Mouse (Mus musculus) olfactory bulb, adult 2 months (tissue): ENCODE data around the gene Tmem258. TPM values are rescaled to one million over a fixed set of nuclear protein-coding genes. Genes with fewer than 3 reads are reported as not detected.

Source experiments
- H3K27ac ChIP-seq: fragments of 200-500 bp; 2 replicates; pipeline ENCODE4 v1.5.1; 2012; ENCODE audit warnings: low read depth, low read length; ENCODE audit not compliant: insufficient read depth
- H3K4me1 ChIP-seq: fragments of 200-500 bp; 2 replicates; pipeline ENCODE4 v1.6.1; 2012; ENCODE audit warnings: low read length; ENCODE audit not compliant: control insufficient read depth, insufficient read depth
- H3K4me3 ChIP-seq: fragments of 200-500 bp; 2 replicates; pipeline ENCODE4 v1.5.1; 2012; ENCODE audit warnings: mild to moderate bottlenecking, low read depth, low read length, moderate library complexity; ENCODE audit not compliant: insufficient read depth
- CTCF ChIP-seq: fragments of 200-500 bp; IDR thresholded peaks from 2 replicates; pipeline ENCODE4 v1.5.1; 2012; ENCODE audit warnings: low read depth, mild to moderate bottlenecking, low read length, moderate library complexity; ENCODE audit not compliant: insufficient read depth
- POLR2A ChIP-seq: fragments of 200-500 bp; IDR thresholded peaks from 2 replicates; pipeline ENCODE4 v1.6.1; 2012; ENCODE audit warnings: mild to moderate bottlenecking, low read depth, low read length, moderate library complexity; ENCODE audit not compliant: insufficient read depth
- WGBS: fragments of 180-500 bp; shearing (Covaris S2); methylation state at CpG from one replicate; pipeline ENCODE4 v1.1.7; 2018; 5-methylcytosine and 5-hydroxymethylcytosine counted together
- polyA plus RNA-seq: library from polyadenylated mRNA; stranded (reverse); fragments of >200 nt; gene quantifications from 2 replicates; pipeline ENCODE4 v1.2.4, GENCODE M21; 2012; ENCODE audit warnings: low replicate concordance; ENCODE audit not compliant: missing spikeins, insufficient read depth, insufficient read length

The Tmem258 gene
- polyA plus RNA-seq, 1 experiment, result not detected

GRCm38 (mm10) chr19:10190796-10191195 is 13.0 kb upstream of the Tmem258 start:
- H3K27ac ChIP-seq, result no peak overlapping the region
- WGBS, result 24% methylated on average over 2 of the region's 2 CpGs

DNA sequence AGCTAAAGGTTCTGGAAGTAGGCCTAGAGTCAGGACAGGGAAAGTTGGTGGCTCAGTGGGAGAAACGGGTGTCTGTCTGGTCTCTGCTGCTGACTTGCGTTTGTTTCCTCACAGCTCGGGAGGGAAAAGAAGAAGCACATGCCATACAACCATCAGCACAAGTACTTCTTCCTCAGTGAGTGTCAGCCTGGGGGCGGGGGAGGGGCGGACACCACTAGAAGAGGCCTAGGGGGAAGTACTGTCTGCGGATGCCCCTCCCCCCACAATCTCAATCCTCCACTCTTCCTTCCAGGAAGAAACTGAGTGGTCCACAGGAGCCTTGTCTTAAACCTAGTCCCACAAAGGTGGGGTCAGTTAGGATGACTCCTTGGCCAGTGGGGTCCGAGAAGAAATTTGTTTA is 12.5 kb upstream of the Tmem258 start:
- Histone ChIP-seq H3K27ac (no peak overlapping the region), H3K4me3 (no peak overlapping the region), H3K4me1 (peaks cover 5% of the 10 kb centered on the region; the same call in 1 of the 2 replicates)
- WGBS, result 79% methylated on average over 7 of the region's 7 CpGs
- TF ChIP-seq CTCF, result no peak
- TF ChIP-seq POLR2A, result no peak

More at GRCm38 (mm10) chr19:10190796-10191195, 13.0 kb upstream of the Tmem258 start:
- TF ChIP-seq CTCF, result peak; percentile 25; the same call in 1 of the 2 replicates
- TF ChIP-seq POLR2A, result no peak
- H3K4me1 ChIP-seq, result peaks cover 5% of the 10 kb centered on the region; the same call in 1 of the 2 replicates
- no peak overlapping the region for H3K4me3 ChIP-seq

- H3K4me1 ChIP-seq, result no peaks in the 10 kb centered on the region
- TF ChIP-seq POLR2A, result no peak
- no peak for TF ChIP-seq CTCF
- no peak overlapping the region for H3K4me3 ChIP-seq
- H3K27ac ChIP-seq, result no peak overlapping the region
- 80% methylated on average over 11 of the region's 11 CpGs for WGBS
Measured at GRCm38 (mm10) chr19:10194337-10194736, 9.5 kb upstream of the Tmem258 start.

DNA sequence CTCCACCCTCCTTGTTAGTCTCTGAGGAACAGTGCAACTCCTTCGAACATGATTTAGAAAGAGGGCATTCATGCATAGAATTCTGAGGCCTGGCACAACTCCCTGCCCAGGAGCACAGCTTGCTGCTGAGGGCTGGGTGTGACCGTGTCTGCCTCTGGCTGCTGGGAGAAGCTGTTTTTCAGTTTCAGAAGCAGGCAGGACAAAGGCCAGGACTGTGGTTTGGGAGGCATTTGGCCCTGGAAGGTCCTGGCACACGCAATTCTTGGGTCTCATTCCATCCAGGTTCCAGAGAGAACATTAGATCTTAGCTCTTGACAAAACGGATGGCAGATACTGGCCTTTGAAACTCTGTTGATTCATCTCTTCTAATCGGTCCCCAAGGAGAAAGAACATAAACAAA is 8.6 kb upstream of the Tmem258 start:
- no peak overlapping the region; the same call in 1 of the 2 replicates for H3K27ac ChIP-seq
- no peak overlapping the region for H3K4me3 ChIP-seq
- TF ChIP-seq POLR2A, result no peak
- no peak for TF ChIP-seq CTCF
- WGBS, result 17% methylated on average over 5 of the region's 5 CpGs
- H3K4me1 ChIP-seq, result no peaks in the 10 kb centered on the region

DNA sequence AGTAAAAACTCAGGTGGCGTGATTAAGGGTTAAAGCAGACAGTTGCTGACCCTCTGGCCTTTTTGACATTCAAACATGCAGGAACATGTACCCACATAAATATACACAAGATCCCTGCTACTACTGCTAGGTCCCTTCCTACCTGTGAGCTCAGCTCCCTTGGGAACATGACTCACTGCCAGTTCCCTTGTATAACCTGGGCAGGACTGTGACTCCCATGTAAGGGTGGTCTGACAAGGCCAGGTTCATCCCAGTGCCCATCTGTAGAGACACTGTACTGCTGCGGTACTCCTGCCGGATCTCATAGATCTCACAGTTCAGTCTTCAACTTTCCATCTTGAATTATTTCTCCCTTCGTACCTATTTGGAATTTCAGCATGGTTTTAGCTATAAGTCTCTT is 6.7 kb upstream of the Tmem258 start:
- TF ChIP-seq POLR2A (no peak), CTCF (no peak)
- H3K4me3 ChIP-seq, result no peak overlapping the region
- WGBS, result 82% methylated on average over 4 of the region's 4 CpGs
- no peak overlapping the region for H3K27ac ChIP-seq
- H3K4me1 ChIP-seq, result no peaks in the 10 kb centered on the region

DNA sequence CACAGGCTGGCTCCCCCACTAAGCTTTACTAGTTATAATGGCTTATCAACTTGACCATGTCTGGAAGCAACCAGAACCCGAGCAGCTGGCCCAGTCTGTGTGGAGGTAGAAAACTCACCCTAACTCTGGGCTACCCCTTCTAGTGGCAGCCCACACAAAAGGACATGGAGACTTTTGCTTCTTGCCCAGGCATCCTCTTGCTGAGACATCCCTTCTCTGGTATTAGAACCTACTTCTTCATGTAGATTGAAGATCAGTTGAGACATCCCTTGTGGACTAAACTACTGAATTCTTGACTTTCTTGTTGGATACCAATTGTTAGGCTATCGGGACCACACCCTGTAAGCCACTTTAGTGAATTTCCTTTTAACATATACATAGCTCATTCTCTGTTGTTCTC is 5.5 kb upstream of the Tmem258 start:
- Histone ChIP-seq H3K4me3 (no peak overlapping the region), H3K27ac (no peak overlapping the region), H3K4me1 (no peaks in the 10 kb centered on the region)
- TF ChIP-seq CTCF (no peak), POLR2A (no peak)
- WGBS, result 49% methylated on average over 2 of the region's 2 CpGs

GRCm38 (mm10) chr19:10198723-10199122 is 5.1 kb upstream of the Tmem258 start:
- no peaks in the 10 kb centered on the region for H3K4me1 ChIP-seq
- 26% methylated on average over 3 of the region's 3 CpGs for WGBS
- no peak for TF ChIP-seq POLR2A
- peak; percentile 50; the same call in 1 of the 2 replicates for TF ChIP-seq CTCF
- no peak overlapping the region for H3K4me3 ChIP-seq
- H3K27ac ChIP-seq, result no peak overlapping the region

- H3K4me3 ChIP-seq, result peak overlapping the region; percentile 76
- 1% methylated on average over 23 of the region's 23 CpGs for WGBS
- no peak overlapping the region for H3K27ac ChIP-seq
- no peak for TF ChIP-seq POLR2A
- no peak for TF ChIP-seq CTCF
- no peaks in the 10 kb centered on the region for H3K4me1 ChIP-seq
Measured at GRCm38 (mm10) chr19:10203146-10203847, 517 bp upstream of the Tmem258 start.

- WGBS, result under 1% methylated on average over 5 of the region's 5 CpGs
- H3K27ac ChIP-seq, result no peak overlapping the region
- H3K4me3 ChIP-seq, result peak overlapping the region; percentile 8; the same call in 1 of the 2 replicates
- no peak for TF ChIP-seq CTCF
- TF ChIP-seq POLR2A, result no peak
- H3K4me1 ChIP-seq, result no peaks in the 10 kb centered on the region
Measured at GRCm38 (mm10) chr19:10204616-10205001, 795 bp downstream of the Tmem258 start.
